Mouse (Mus musculus) left cerebral cortex, adult 6 months (tissue): ENCODE data around the gene Fgf23. TPM values are rescaled to one million over a fixed set of nuclear protein-coding genes. Genes with fewer than 3 reads are reported as not detected.

ENCODE experiments used
- long read RNA-seq, 2 experiments: library from polyadenylated mRNA; unstranded; transcript quantifications; one replicate each; pipeline ENCODE4 v2.0.0; 2019 to 2020
- polyA plus RNA-seq: library from polyadenylated mRNA; unstranded; fragments of <200 nt; fragmentation: Nextera tagmentation; gene quantifications from 2 replicates; pipeline ENCODE4 v1.2.3, GENCODE M21; 2021

Gene Fgf23
- not detected in 2 replicates for polyA plus RNA-seq
- long read RNA-seq, experiment 1 = 0 reads
- long read RNA-seq, experiment 2 = 0 reads

DNA sequence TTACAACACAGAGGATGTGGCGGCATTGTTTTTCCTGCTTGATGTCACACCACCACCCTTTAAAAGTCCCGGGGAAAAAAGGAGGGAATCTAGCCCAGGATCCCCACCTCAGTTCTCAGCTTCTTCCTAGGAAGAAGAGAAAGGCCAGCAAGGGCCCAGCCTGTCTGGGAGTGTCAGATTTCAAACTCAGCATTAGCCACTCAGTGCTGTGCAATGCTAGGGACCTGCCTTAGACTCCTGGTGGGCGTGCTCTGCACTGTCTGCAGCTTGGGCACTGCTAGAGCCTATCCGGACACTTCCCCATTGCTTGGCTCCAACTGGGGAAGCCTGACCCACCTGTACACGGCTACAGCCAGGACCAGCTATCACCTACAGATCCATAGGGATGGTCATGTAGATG, at the start of gene Fgf23:
TSS of gene Fgf23 (plus strand) at position 86 of the 400 bp plus-strand sequence.

DNA sequence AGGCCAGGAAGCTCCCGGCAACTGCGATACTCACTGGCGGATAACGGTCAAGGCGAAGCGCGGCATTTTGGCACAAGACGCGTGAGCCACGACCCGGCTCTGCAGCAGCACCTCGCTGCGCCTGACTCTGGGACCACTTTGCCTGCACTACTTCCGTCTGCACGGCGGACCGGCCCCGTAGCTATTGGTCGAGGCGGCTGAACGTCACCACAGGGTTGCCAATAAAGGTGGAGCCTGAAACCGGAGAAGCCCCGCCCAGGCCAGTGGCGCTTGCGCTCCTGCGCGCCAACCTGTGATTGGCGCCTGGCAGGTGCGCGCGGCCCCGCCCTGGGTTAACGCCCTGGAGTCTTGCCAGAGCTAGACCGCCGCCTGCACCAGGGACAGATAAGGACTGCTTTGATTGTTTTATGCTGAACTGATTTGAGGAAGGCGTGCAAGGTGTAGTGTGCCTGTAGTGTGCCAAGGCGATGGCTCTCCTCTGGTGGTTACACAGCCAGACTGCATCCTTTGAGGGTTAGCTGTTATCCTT, 36.8 kb downstream of the Fgf23 start, which contains the start of gene Tigar:
TSS of gene Tigar (minus strand) at position 156 of the 529 bp plus-strand sequence.

Other genes starting within 250 kb of the Fgf23 start
- gene Ndufa9, start 223.8 kb upstream of the Fgf23 start, polyA plus RNA-seq = 155 and 206 TPM in 2 replicates
- gene Akap3, start 219.8 kb upstream of the Fgf23 start, polyA plus RNA-seq = 0.06 TPM in 1 of 2 replicates, not detected in the other
- 0.10 and 0.15 TPM in 2 replicates for gene Dyrk4, start 151.1 kb upstream of the Fgf23 start, polyA plus RNA-seq
- gene Rad51ap1, start 133.3 kb upstream of the Fgf23 start, polyA plus RNA-seq = 1.4 and 2.3 TPM in 2 replicates
- 21.9 TPM in 2 replicates for gene D6Wsu163e, start 132.9 kb upstream of the Fgf23 start, polyA plus RNA-seq
- not detected in 2 replicates for gene Fgf6, start 57.3 kb upstream of the Fgf23 start, polyA plus RNA-seq
- gene Tigar, start 36.7 kb downstream of the Fgf23 start, polyA plus RNA-seq = 10.4 and 12.4 TPM in 2 replicates
- 36.7 and 37.9 TPM in 2 replicates for gene Ccnd2, start 79.3 kb downstream of the Fgf23 start, polyA plus RNA-seq